Mouse (Mus musculus) thymus, postnatal 25 days (tissue): ENCODE data around the gene Abhd12b.
"Not testable (repeated sequence)": the region's sequence is repeated elsewhere in the genome, so short reads cannot be mapped to it uniquely, and the experiment has no call there.

ENCODE experiments used
- DNase-seq: peaks from one replicate; pipeline ENCODE4 v3.0.0; 2022

The Abhd12b gene

DNA sequence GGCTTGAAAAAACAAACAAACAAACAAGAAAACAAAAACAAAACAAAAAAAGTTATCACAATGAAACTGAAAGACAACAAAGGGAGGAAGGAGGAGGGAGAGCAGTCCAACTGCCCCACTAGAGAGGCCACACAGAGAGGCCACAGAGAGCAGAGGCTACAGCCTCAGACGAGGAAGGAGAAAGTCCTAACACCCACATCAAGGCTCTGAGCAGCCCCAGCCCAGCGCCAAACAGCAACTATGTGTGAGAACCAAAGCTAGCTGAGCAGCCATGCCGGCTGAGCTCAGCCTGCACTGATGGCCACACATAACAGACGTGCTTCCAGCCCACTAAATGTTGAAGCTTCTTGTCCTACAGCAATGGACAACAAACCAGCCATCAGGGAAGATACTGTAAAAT is 14.1 kb upstream of the Abhd12b start:
- no peak for DNase-seq

DNA sequence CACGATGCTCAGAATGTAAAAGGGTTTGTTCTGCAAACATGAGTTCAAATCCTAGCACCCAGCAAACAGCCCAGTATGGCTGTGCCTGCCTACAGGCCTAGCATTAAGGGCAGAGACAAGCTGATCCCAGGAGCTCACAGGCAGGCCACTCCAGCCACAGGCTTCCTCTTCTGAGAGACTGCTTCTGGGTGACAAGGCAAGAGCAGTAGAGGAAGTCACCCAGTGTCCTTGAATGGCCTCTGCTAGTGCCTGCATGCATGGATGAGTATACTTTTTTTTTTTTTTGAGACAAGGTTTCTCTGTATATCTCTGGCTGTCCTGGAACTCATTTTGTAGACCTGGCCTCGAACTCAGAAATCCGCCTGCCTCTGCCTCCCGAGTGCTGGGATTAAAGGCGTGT is 13.4 kb upstream of the Abhd12b start:
- DNase-seq, result no peak

DNA sequence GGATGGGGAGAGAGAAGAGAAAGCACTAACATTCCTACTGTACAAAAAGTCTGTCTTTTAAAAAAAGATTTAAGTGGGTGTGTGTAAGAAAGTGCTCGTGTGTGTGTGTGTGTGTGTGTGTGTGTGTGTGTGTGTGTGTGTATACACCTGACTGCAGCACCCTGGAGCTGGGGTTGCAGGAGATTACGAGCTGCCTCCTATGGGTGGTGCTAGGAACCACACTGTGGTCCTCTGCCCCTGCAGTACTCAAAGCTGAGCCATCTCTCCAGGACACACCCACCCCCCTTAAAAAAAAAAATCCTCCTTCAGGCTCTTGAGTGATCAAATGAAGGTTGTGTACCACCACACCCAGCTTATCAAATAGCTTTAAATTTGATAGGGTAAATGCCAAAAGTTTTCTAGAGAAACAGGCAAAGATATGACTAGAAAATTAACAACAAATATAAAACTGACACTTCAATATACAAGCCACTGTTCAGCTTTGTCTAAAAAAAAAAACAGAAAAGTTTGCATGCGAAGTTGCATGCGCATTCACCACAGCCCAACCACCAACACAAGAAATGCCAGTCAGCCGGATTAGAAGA is 12.9 kb upstream of the Abhd12b start:
- no peak for DNase-seq

DNA sequence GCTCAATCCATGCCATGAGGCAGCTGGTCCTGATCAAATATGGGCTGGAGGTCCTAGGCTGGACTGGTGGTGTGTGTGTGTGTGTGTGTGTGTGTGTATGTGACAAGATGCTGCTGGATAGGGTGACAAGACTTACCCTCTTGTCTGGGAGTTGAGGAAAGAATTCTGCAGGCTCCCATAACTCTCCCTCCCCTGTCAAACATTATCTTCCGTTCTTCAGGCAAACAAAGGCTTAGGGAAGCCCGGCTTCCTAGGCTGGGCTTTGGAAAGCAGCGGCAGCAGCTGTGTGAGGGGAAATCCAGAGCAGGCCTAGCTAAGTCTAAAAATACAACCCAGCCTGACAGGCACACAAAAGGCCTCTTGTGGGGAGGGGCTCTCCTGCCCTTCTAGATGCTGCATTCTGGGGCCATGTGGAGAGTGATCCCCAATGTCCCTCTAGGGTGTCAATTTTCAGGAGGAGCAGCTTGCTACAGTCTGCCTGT is 9.8 kb upstream of the Abhd12b start:
- not testable (repeated sequence) for DNase-seq

DNA sequence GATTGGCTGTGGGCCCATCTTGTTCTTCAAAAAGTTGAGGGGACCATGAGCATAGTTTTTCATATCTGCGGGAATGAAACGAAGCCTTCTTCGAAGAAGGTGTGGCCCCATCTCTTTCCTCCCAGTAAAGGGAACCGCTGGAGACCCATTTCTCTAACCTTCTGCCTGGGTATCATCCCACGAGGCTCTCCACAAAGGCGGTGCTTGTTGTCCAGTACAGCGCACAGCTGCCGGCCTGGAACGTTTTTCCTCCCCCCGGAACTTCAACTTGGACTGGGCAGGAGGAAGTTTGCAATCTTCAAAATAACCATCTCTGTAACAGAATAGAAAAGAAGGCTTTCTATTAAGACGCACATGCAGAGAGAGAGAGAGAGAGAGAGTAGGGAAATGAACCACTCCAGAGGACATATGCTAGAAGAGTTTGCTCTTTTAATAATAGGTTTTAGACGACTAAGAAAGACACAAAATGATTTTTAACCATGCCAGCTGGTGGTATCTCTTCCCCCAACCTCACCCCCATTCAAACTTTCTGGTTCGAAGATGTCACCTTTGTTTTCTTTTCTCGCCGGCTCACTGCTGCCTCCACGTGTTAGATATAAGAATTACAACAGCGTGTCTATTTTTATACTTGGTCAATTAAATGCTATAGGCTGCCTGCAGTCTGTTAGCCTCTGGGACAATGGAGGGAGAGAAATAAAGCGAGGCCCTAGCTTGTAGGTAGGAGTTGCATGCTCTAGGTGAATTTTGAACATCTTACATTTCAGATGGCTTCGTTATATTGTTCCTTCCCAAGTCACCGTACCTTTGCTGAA is 9.1 kb upstream of the Abhd12b start:
- DNase-seq, result peak; percentile 76

DNA sequence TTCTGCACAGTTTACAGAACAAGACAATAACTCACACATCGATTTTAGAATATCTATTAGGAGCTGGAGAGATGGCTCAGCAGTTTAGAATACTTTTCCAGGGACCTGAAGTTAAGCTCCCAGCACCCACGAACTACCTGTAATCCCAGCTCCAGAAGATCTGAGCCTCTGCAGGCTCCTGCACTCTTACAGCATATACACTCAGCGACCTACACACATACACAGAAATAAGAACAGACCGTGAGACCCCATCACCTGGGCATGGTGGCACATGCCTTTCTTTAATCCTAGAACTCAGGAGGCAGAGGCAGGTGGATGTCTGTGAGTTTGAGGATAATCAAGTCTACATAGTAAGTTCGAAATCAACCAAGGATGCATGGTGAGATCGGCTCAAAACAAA is 8.4 kb upstream of the Abhd12b start:
- DNase-seq, result no peak

DNA sequence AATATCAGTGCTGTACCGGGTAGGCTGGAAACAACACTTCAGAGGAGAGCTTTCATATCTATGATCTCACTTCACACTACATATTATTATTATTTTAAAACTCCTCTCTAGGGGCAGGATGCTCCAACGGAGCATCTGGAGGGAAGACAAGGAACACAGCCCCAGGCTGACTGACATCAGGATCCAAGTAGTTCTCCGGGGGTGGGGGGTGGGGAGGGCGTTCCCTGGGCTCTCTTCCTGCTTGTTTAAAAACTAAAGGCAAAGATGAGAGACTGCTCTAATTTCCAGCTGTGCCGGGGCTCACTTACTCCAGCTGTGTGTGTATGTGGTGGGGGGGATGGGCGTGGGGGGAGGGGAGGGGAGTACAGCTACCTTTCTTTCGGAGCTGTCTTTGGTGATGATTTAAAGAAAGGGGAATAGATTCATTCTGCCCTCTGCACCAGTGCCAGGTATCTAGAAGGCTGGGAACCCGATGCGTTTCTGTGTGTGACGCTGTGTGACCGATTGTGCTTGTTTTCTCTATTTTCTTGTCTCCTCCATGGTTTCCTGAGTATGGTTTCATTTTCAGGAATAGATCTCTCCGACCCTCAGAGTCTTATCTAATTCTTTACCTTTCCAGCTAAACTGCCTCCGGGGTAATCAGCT is 5.8 kb upstream of the Abhd12b start:
- DNase-seq, result peak; percentile 14

DNA sequence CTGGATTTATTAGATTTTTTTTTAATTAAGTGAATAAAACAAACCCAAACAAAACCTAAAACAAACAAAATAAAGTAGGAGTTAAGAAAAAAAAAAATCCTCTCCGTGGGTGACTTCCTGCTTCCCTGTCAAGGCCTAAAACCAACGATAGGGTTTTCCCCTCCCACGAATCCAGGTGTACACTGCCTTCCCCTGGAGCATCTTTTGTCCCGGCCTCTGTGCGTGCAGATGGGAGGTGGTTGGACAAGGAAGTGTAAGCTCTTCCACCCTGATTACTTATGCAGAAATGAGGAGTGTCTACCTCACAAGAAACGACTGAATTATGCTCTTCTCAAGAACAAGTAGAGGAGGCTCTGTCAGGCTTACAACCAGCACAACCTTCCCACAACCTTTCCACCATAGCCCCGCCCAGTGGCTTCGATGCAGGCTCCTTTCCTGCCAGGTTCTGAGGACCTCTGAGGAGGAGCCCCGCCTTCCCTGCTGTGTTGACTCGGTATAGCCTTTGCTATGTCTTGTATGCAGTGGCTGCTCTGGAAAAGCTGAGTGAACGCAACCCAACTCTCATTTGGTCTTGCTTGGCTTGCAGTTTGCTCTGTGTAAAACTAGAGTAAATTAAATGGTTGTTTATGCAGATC is 5.2 kb upstream of the Abhd12b start:
- peak; percentile 65 for DNase-seq

DNA sequence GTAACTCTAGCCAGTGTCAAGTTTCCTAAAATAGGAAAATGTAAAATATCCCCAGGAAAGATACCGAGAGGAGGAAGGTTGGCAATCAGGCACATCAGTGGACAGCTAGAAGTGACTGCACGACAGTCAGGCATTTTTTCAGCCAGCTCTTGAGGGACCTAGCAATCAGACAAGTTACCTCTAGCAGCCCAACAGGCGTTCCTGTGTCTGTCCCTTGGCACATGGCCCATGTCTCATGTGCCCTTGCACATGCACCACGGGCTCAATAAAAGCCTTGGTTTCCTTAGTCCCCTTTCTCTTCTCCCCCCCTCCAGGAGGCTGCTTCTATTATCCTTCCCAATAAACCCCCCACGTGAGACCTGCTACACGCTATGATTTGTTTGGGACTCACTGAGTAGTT is 2.3 kb downstream of the Abhd12b start:
- no peak for DNase-seq

DNA sequence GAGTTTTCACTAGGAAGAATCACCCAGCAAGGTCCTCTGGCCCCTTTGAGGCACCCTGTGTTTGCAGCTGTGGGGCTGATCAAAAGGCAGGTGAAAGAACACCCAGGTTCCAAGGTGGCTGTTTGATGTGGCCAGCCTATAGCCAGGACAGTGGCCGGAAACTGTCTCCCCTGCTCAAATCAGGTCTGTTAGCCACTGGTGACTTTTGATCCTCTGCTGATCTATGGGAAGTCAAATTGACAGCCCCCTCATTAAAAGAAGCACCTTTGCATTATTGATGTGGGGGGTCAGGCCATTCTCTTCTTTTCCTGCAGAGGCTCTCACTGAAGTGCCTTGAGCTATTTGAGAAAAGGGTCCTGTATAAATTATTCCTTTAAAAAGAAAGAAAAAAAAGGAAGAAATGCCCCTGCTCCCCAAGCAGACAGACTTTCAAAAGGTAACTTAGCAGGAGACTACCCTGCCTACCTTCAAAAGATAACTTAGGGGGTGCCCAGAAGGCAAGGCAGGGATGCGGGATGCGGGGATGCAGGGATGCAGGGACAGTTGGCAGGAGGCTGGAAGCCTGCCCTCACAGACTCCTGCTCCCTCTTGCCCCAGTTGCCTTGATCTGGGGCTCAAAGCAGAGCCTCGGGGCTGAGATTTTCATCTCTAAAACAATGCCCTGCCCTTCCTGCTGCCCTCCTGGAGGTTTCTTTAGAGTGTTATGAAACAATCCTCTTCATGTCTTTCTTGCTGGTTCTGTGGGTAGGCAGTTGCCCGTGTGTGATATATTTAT is 3.5 kb downstream of the Abhd12b start:
- no peak for DNase-seq

DNA sequence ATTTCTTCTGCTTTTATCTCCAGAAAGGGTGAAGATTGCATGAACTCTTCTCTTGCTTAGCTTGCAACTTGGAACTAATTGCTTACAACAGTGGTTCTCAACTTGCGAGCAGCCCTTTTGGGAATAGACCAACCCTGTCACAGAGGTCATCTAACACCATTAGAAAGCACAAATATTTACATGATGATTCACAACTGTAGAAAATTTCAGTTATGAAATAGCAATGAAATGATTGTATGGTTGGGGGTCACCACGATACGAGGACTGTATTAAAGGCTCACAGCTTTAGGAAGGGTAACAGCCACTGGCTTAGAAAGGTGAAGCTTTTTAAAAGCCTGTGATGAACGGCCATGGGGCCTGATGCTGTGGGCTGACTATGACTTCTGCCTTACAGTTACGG is 7.1 kb downstream of the Abhd12b start:
- DNase-seq, result no peak

DNA sequence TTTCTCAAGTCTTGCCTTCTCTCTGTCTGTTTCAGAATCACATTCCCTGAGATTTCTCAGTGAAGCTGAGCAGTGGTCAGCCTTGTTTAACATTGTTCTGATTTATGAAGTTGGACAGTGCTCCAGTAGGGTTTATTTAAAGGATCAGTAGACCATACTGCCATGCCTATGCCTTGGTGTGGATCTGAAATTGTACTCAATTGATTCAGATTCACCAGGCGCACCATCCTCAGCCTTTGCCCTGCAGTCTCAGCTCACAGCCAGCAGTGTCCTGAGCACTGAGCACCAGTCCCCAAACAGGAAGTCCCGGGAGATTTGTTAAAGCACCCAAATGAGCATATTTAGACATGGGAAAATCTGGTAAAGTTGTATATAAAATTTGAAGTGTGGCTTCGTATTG is 10.8 kb downstream of the Abhd12b start:
- no peak for DNase-seq

DNA sequence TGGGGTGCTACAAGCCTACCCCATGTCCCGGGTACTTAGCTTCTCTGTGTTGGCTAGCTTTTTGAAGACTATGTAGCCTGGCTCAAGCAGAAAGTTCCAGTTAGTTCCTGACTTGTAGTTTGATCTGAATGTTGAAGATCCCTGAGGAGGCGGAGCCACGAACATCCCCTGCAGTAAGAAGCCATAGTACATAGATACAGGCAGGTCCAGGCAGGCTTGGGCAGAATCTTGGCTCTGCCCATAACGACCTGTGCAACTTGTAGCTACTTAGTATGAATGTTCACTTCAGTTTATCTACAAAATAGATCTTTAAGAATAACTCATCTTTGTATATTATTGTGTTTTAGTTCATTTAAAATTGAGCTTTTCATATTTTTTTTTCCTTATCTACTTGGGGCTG is 14.0 kb downstream of the Abhd12b start:
- no peak for DNase-seq

DNA sequence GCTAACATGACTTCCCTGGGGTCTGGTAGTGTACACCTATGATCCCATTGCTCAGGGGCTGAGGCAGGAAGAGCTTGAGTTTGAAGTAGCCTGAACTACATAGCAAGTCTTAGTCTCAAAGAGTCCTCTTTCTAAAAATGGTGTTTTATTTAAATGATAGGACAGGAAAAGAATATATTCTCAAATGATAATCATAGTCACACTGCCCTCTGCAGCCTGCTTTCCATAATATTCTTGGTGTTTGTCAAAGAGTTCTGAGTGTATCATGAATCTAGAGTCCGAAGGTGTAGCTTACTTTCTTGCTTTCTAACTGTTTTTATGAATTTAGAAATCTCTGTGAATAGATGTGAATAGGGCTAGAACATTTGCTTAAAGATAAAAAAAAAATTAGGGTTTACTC is 16.0 kb downstream of the Abhd12b start:
- no peak for DNase-seq

DNA sequence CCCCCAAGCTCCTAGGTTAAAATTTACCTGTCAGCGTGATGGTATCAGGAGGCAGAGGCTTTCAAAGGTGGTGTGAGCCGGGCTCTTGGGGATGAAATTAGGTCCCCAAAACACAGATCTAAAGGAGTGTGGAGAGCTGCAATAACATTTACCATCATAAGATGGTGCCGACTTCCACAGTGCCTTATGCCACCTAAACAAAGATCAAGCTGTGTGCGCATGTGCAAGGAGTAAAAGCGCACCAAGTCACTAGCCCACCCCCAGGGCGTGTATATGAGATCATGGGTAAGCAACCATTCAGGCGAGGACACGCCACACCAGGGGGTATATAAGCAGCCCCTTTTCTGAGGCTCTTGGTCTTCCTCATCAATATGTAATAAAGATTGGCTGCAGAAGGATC is 29.6 kb downstream of the Abhd12b start:
- DNase-seq, result not testable (repeated sequence)

DNA sequence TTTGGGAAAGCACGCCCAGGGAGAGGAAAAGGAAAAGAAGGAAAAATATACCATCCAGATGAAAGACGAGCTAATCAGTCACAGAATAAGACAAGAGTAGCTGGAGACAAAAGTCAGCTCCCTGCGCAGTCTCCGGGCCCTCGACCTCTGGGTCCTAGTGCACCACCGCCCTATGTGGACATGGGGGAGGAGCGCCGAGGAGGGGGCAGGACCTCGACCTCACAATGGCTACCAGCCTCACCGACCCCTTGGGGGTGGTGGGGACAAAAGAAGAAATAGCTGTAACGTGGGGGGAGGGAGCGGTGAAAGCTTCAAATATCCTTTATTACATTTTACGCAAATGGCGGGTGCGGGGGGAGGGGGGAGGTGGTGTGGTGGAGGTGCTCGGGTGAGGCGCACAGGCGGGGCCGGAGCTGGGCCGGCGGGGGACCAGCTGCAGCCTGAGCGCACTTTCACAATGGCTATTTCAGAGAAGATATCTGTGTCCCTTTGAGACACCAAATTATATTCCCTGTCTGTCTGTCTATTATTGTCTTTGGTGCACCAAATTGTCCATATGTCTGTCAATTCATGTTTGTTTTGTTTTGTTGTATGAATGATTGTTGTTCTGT is 30.3 kb downstream of the Abhd12b start:
- no peak for DNase-seq

DNA sequence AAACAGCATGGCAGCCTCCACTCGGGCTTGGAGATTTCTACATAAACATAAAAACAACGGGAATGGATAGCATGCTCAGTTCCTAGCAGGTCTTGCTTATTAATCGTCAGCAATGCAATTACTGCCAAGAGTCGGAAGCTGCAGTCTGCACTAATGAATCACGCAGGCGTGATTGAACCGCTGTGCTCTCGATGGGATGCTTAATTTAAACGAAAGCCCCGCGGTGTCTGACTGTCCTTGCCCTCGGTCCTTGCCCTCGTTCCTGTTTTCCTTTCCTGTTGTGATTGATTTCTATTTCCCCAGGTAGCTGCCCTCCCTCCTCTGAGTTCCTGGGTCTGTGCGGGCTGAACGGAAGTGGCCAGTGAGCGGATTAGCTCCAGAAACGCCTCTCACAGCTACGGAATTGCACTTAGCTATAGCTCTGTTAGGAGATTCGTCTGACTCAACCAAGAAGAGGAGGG is 38.4 kb downstream of the Abhd12b start:
- no peak for DNase-seq

DNA sequence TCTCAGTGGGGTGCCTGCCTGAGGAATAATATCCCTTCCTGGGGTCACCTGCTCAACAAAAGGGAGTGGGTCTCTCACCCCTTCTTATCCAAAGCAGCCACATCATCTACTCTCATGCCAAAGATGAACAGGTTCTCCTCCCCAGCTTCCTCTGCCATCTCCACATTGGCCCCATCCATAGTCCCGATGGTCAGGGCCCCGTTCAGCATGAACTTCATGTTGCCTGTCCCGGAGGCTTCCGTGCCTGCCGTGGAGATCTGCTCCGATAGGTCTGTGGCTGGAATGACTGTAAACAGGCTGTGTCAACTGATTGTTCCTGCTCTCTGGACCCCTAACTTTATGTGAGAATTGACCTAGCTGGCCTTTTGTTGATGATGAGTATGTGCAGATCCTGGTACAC is 41.5 kb downstream of the Abhd12b start:
- DNase-seq, result no peak

DNA sequence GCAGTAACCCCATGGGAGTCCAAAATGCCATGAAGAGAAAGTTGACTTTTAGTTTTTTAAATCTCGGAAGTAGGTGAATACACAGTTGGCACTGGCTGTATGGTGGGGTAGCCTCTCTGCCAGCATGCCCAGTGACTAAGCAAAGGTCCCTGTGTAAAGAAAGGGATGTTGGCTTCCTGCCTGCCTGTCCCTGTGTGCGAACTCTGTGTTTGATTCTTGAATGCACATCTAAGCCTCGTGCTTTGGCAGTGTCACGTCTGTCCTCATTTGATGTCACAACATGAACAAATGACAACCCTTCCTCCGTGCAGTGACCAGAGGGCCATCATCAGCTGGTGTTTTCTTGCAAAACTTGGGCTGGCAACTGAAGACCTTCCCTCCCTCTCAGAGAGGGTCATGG is 42.4 kb downstream of the Abhd12b start:
- DNase-seq, result no peak

DNA sequence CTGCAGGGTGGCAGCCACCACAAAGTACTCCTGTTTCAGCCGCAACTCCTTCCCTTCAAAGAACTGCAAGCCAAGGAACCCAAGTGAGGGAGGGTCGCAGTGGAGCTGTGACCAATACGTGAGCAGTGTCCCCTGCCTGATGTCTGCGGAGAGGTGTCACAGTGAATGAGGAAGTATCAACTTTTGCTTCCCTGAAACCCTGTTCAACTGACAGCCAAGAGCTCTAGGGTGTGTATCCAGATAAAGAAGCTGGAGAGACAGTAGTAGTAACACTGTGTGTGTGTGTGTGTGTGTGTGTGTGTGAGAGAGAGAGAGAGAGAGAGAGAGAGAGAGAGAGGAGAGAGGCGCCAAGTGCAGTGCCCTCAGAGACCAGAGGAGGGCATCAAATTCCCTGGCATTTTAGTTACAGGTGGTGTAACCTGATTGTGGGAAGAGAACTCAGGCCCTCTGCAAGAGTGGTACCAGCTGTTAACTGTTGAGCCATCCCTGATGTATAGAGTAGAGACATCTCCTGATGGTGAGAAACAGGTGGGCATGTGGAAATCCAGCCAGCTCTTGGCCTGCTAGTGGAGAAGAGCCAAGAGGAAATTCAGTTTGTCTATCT is 48.1 kb downstream of the Abhd12b start:
- no peak for DNase-seq

DNA sequence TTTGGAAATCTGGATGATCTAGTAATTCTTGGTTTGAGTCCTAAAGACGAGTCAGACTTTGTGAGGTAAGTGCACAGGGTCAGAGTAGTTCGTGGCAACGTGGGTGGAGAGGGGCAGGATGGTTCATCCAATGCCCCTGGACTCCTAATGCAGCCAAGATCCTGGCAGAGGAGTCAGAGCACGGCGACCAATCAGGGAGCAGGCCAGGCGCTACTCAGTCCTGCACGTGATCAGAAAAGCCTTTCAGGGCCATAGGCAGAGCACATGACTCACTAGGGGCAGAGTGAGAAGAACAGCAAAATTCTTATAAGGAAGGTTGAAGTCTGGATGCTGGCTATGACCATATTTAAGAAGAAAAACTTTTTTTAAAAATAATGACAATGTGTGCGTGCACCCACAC is 50.5 kb downstream of the Abhd12b start:
- DNase-seq, result no peak

DNA sequence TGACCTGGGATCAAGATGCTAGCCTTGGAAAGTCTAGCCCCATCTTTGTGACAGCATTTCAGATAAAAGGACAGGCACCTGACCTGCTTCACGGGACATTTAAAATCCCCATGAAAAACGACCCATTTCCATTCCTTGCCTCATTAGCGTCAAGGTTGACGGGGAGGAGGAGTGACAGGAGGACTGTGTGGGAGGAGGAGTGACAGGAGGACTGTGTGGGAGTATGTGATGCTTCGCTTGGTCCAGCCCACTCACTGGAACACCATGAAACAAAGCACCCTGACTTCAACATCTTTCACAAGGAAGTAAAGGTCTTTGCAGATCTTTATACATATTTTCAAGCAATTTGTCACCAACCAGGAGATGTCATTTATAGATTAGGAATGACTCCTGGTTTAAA is 54.3 kb downstream of the Abhd12b start:
- no peak for DNase-seq
